Mouse (Mus musculus): ENCODE data around the gene Clpsl2.

GRCm38 (mm10) chr17:28553040-28553793 lies 4.0 kb downstream of the Clpsl2 start:
- TF ChIP-seq POLR2A (IDR thresholded peaks at IDR 0.05; ENCODE audit: borderline replicate concordance, insufficient read depth, low read length) (no peak), CTCF (IDR thresholded peaks at IDR 0.05; ENCODE audit: borderline replicate concordance, insufficient read depth, low read depth, low read length) (peak; percentile 81)
